Mouse (Mus musculus) ES-E14 (cell line): ENCODE measurements at regions not wholly inside any gene's neighbourhood (a gene's known extent, or its start where the extent isn't known, plus 50 kb on each side); places are given as distances from the start of the nearest gene placed in this dataset.
A peak's percentile ranks its signal among the peaks of the same experiment; 100 is the strongest.

ENCODE experiments used
- DNase-seq: peaks from one replicate; pipeline ENCODE4 v3.0.0-alpha.2; 2013; ENCODE audit warnings: low read depth, low spot score
- H3K27ac ChIP-seq: 2 replicates; pipeline ENCODE4 v1.5.1; 2012; ENCODE audit warnings: low read depth, mild to moderate bottlenecking, low read length, moderate library complexity, mixed read lengths; ENCODE audit not compliant: poor library complexity, insufficient read depth, severe bottlenecking
- H3K36me3 ChIP-seq: 2 replicates; pipeline ENCODE4 v1.6.1; 2012; ENCODE audit warnings: mild to moderate bottlenecking, low read length, moderate library complexity, mixed read lengths; ENCODE audit not compliant: control insufficient read depth, poor library complexity, insufficient read depth, severe bottlenecking
- H3K4me1 ChIP-seq, 2 experiments: fragments of 150-350 bp in 1 of 2; sonication (generic) in 1 of 2; 2 replicates each; pipeline ENCODE4 v1.6.1; 2012; ENCODE audit warnings: low read length in 2 of 2, mild to moderate bottlenecking in 1 of 2, mixed read lengths in 1 of 2; ENCODE audit not compliant: control insufficient read depth in 2 of 2, insufficient read depth in 2 of 2, poor library complexity in 1 of 2
- H3K4me3 ChIP-seq, 2 experiments: fragments of 150-350 bp in 1 of 2; sonication (generic) in 1 of 2; 2 replicates each; pipeline ENCODE4 v1.5.1; 2012; ENCODE audit warnings: low read length in 2 of 2, low read depth in 1 of 2, mild to moderate bottlenecking in 1 of 2, mixed read lengths in 1 of 2; ENCODE audit not compliant: insufficient read depth in 1 of 2, poor library complexity in 1 of 2, severe bottlenecking in 1 of 2
- H3K9ac ChIP-seq: 2 replicates; pipeline ENCODE4 v1.6.1; 2012; ENCODE audit warnings: low read depth, mild to moderate bottlenecking, low read length, mixed read lengths; ENCODE audit not compliant: poor library complexity, insufficient read depth, severe bottlenecking
- H3K9me3 ChIP-seq: fragments of 150-350 bp; sonication (generic); 2 replicates; pipeline ENCODE4 v1.6.1; 2012; ENCODE audit warnings: low read depth, mild to moderate bottlenecking, low read length; ENCODE audit not compliant: control insufficient read depth, insufficient read depth
- CHD2 ChIP-seq: IDR thresholded peaks from 2 replicates; pipeline ENCODE4 v1.6.1; 2014; ENCODE audit warnings: mild to moderate bottlenecking, low read depth, low read length, inconsistent platforms
- HCFC1 ChIP-seq: IDR thresholded peaks from 2 replicates; pipeline ENCODE4 v1.6.1; 2012; ENCODE audit warnings: low read length, inconsistent platforms, borderline replicate concordance; ENCODE audit not compliant: insufficient read depth
- MAFK ChIP-seq: IDR thresholded peaks from 2 replicates; pipeline ENCODE4 v1.6.1; 2014; ENCODE audit warnings: mild to moderate bottlenecking, low read depth, low read length, inconsistent platforms; ENCODE audit not compliant: insufficient read depth
- ZC3H11A ChIP-seq: IDR thresholded peaks from 2 replicates; pipeline ENCODE4 v1.6.1; 2012; ENCODE audit warnings: low read depth, mild to moderate bottlenecking, inconsistent platforms, low read length, borderline replicate concordance
- ZNF384 ChIP-seq: IDR thresholded peaks from 2 replicates; pipeline ENCODE4 v1.6.1; 2012; ENCODE audit warnings: low read depth, low read length, inconsistent platforms
- in situ Hi-C, 2 experiments: fragments of 600-800 bp; cut with MboI; formaldehyde crosslinking; loops; one replicate each; pipeline ENCODE4 v1.15.1; 2025; ENCODE audit warnings: low sequenced_read_pairs in 2 of 2, inconsistent platforms in 1 of 2; ENCODE audit not compliant: unreplicated experiment in 2 of 2

DNA sequence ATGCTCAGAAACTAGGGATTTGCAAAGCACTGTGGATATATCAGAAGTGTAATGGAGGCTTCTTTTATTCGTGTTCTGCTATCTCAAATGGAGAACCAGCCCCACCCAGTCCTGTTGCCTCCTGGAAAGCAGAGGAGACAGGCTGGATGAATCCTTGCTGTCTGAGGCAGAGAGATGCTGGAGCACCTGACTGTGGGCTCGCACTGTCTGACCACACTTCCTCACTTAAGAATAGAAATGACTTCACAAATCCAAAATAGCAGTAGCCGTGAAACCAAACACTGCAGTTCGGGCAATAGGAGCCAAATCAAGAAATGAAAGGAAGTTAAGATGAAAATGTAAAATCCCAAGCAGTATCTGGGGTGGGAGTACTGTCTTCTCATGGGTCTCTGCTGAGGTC is 299.4 kb upstream of the Kirrel3 start:
- TF ChIP-seq ZC3H11A (no peak), CHD2 (no peak), ZNF384 (no peak), HCFC1 (no peak), MAFK (no peak)
- Histone ChIP-seq H3K9me3 (no peaks in the 10 kb centered on the region), H3K36me3 (no peaks in the 10 kb centered on the region), H3K27ac (no peak overlapping the region), H3K4me3 (no peak overlapping the region), H3K9ac (no peak overlapping the region), H3K4me1 (no peaks in the 10 kb centered on the region)
- in situ Hi-C loops: no loop called here
- DNase-seq: no peak

DNA sequence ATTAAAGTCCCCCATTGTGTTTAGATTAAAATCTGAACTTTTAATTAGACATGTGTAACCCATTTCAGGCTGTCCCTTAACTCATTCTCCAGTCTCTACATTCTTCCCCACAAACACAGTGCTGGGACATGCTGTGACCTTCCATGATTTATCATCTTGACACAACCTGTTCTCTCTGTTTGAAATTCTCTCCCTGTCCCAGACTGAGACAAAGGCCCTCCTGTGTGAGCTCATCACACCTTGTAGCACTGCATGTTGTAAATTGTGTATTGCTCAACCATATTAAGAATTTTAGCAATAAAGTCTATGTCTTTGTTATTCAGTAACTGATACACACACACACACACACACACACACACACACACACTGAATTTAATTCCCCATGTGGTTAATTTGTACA is 293.2 kb upstream of the Kirrel3 start:
- Histone ChIP-seq H3K9ac (no peak overlapping the region), H3K4me3 (no peak overlapping the region), H3K36me3 (no peaks in the 10 kb centered on the region), H3K4me1 (no peaks in the 10 kb centered on the region), H3K27ac (no peak overlapping the region), H3K9me3 (no peaks in the 10 kb centered on the region)
- TF ChIP-seq ZC3H11A (no peak), ZNF384 (no peak), HCFC1 (no peak), MAFK (no peak), CHD2 (no peak)
- in situ Hi-C loops: no loop called here
- no peak for DNase-seq

DNA sequence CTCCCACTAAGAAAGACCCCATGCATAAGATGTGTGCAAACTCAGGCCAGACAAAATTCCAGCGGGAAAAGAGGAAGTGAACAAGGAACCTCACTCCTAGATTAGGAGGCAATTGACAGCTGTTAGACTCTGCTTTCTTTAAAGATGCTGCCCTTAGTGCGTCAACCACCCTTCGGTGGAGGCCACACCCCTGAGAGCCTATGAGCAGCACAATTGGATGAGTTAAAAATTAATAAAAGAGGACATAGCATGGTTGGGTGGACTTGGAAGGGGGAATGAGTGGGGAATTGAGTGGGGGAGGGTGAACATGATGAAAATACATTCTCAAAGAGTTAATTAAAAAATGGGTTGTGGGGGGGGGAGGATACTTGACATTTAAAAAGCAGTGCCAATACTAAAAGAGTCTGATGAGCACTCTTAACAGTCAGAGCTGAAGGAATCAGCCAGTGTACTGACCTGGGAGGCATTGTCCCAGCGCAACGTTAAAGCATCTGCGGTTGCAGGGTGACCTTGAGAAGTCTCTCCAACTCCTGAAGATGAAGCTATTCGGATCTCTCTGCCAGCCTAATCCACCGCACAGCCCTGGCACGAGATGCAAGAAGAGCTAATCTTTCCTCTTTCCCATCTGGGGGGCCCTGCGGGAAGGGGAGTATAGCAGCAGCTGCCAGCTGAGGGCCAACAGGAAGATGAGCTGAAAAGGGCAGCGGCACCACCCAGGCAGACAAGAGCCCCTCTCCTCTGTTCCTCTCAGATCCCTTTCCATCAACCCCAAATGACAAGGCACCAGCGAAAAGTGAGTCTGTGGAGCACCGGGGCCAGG is 283.4 kb upstream of the Kirrel3 start:
- Histone ChIP-seq H3K27ac (no peak overlapping the region), H3K36me3 (no peaks in the 10 kb centered on the region), H3K4me1 (no peaks in the 10 kb centered on the region), H3K9ac (no peak overlapping the region), H3K9me3 (no peaks in the 10 kb centered on the region), H3K4me3 (peak overlapping the region in 1 of 2 experiments; percentile 33; a peak in 3 of 4 replicates)
- TF ChIP-seq MAFK: no peak
- no peak for TF ChIP-seq ZNF384
- no peak for TF ChIP-seq ZC3H11A
- TF ChIP-seq HCFC1: no peak
- TF ChIP-seq CHD2: no peak
- DNase-seq: no peak
- in situ Hi-C loops: no loop called here

DNA sequence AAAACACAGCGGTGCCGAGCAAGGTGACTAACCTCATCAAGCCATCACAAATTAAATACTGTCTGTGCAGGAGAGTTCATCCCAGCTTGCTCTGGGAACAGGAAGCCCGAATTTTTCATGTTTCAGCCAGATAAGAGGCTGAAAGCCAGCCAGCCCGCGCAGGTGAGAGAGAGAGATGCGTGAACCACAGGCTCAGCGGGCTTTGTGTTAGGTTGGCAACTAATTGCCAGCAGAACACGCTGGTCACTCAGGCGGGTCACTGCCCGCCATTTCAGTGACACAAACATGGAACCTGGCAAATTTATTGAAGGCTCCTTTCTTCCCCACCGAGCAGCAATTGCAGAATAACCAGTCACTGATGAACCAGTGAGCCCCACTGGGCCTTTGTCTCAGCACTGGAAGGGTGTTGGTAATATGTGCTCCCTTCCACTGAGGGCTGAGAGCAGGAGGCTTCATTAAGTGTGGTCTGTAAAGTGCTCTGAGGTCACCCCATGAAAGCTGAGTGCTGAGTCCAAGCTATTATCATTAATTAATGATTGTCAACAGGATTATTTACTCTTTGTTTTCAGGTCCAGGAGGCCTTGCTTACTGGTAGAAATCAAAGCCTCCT is 282.6 kb upstream of the Kirrel3 start:
- in situ Hi-C loops: no loop called here
- Histone ChIP-seq H3K9me3 (no peaks in the 10 kb centered on the region), H3K27ac (no peak overlapping the region), H3K4me3 (peak overlapping the region; percentile 9 to 33; a peak in 2 of 4 replicates), H3K36me3 (no peaks in the 10 kb centered on the region), H3K4me1 (no peaks in the 10 kb centered on the region), H3K9ac (no peak overlapping the region)
- no peak for DNase-seq
- TF ChIP-seq ZC3H11A (no peak), ZNF384 (no peak), CHD2 (no peak), HCFC1 (no peak), MAFK (no peak)
